Mouse (Mus musculus) E14TG2a.4 (cell line): ENCODE measurements at regions not wholly inside any gene's neighbourhood (a gene's known extent, or its start where the extent isn't known, plus 50 kb on each side); places are given as distances from the start of the nearest gene placed in this dataset.

Source experiments
- CTCF ChIP-seq: conservative IDR thresholded peaks from 2 replicates; pipeline ENCODE4 v1.5.1; 2014; ENCODE audit warnings: low read length
- NANOG ChIP-seq: IDR thresholded peaks from 2 replicates; pipeline ENCODE4 v1.6.1; 2014; ENCODE audit warnings: borderline replicate concordance, low read length, mixed read lengths
- POU5F1 ChIP-seq: IDR thresholded peaks from 2 replicates; pipeline ENCODE4 v1.6.1; 2014; ENCODE audit warnings: low read length, borderline replicate concordance

DNA sequence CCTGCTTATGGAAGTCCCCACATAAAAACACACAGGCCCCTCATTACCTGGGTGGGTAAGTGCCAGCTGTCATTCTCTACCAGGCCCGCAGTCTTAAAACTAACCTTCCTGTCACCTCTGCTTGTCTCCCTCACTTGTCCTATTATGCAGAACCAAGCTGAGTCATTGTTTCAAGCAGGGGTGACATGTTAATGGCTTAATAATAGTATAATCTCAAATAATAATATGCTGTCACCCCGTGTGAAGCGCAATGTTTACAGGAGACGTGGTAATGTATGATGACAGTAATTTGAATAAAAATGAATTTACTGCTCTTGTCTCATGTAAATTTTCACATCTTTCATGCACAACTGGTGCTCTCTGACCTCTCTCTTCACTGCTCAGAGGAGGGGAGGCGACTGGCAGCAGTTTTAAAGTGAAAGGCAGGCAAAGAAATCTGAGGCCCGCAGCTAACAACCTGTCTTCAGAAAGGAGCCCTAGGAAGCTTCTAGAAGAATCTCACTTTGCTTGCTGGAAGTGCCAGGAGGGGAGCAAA is 357.2 kb upstream of the Mki67 start:
- no peak for TF ChIP-seq CTCF
- no peak for TF ChIP-seq NANOG
- no peak for TF ChIP-seq POU5F1
